Mouse (Mus musculus): ENCODE measurements around the gene Tmem141. TPM values are rescaled to one million over a fixed set of nuclear protein-coding genes. Genes with fewer than 3 reads are reported as not detected.
A peak's percentile ranks its signal among the peaks of the same experiment; 100 is the strongest.

Tmem141 gene
- total RNA-seq, 1 experiment from 2014 or later = 33.1 TPM

DNA sequence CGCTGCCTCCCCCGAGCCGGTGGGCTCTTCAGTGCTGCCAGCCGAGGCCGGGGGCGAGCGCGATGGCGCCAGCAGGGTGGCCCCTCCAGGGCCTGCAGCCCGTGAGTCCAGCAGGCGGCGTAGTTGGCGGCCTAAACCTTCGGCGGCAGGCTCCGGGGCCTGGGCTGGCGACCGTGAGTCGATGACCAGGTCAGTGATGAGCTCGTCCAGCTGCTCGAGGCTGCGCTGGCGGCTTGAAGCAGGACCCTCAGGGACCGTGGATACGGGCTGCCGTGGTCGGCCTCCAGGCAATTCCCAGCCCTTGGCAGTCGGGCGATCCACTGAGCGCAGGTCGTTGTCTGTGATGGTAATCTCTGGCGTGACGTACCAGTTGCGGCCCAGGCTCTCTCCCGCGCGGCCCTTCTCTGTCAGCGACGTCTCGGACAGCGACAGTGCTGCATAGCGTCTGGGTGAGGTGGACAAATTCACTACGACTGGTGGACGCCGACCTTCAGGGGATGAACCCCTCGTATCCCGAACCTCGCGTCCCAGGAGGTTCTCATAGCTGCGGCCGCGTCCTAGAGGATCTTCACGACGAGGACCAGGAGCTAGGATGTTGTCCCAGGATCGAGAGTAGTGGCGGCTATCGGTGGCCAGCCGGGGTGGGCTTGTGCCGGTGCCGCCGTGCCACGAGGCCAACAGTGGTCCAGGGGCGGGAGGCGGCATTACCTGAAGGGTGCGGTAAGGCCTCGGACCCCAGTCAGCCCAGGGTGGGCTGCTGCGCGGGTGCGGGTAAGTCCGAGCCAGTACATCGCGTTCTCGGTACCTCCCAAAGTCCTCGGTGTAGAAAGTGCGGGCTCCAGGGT, 43.6 kb downstream of the Tmem141 start:
- peak; percentile 50 for DNase-seq

DNA sequence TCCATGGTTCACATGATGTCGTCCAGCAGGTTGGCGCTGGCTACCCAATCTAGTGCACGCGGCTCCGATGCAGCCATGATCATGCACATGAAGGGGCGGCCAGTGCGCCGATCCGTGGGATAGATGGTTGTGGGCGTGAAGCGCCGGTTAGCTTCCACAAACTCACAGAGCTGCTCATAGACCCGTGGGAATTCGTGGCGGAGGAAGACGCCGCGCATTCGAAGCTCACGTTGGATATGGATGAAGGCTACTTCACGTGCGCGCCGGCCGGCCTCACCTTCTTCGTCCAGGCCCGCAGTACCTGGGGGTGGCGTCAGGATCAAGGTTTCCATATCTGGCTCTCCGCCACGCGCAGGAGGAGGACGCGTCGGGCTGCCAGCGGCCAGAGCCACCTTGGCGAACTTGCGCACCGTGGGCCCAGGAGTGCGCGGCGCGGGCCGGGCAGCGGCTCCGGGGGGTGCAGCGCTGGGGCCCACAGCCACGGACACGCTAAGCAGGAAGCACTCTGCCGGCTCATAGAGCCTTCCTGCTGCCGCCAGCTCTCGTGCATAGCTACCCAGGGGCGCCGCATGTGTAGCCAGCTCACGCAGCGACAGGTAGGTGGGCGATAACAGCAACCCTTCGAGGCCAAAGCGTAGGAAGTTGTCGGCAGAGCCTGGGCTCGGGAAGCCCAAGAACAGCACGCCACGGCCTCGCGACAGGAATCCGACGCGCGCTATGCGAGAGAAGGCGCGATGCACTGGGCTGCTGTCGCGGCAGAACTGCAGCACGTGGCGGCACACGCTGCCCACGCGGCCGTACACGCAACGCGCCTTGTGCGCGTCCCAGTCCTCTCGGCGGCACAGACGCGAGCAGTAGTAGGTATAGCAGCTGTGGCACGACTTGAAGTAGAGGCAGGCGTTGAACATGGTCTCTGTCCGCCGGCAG, 44.6 kb downstream of the Tmem141 start:
- peak; percentile 6 for DNase-seq

DNA sequence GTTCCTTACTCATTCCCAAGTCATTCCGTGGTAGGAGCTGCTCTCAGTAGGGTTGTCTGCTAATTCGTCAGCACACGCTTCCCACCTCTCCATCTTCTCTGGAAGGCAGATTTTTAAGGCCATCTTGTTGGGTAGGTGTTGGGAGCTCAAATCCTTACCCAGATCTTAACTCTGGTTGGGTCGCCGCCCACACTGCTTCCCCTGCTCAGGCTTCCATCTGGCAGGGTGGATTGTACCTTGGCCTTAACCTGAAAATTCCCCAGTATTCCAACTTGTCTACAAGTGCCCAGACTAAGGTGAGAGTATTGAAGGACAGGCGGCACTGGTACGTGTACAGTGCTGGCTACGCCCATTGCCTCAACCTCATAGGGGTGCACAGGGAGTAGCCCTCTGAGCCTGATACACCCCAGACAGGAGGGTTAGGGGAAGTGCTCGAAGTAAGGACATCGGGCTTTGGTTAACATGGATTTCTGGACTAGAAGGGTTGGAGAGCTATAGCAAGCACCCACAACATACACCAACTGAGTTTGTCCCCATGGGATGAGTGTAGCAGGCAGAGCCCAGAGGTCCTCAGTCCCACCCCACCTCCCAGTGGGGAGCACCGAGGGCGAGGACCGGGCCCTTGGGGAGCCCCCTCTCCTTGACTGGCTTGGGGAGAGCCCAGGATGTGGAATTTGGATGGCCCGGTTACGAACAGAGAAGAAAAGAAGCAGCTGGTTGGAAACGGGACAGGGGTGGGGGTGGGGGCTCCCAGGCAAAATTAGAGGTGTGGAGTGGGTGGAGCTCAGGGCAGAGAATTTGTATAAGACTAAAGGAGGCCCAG, 45.6 kb downstream of the Tmem141 start:
- no peak for DNase-seq

DNA sequence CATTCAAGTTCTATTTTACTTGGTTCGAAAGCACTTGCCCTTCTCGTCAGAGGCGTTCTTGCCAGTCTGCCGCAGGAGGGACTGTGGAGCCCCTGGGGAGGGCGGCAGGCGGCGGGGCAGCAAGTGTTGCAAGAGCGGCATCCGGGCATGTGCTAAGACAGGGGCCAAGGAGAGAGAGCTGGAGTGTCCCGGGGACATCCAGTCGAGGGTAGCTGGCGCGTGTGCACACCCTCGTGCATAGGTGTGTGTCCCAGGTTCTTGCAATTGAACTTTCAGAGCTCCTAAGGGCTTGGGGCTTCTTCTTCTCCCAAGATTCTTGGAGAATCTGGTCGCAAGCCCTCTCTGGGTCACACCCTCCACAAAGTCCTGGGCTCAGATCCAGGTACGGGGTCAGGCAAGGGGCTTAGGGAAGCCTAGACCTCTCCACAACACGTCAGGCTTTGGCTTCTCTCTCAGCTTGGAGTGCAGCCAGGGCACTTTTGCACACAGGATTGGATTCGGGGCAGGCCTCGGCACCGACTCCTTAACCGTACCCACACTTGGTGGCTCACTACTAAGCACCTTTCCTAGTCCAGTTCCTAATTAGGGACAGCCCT, 46.3 kb downstream of the Tmem141 start:
- peak; percentile 78 for DNase-seq

DNA sequence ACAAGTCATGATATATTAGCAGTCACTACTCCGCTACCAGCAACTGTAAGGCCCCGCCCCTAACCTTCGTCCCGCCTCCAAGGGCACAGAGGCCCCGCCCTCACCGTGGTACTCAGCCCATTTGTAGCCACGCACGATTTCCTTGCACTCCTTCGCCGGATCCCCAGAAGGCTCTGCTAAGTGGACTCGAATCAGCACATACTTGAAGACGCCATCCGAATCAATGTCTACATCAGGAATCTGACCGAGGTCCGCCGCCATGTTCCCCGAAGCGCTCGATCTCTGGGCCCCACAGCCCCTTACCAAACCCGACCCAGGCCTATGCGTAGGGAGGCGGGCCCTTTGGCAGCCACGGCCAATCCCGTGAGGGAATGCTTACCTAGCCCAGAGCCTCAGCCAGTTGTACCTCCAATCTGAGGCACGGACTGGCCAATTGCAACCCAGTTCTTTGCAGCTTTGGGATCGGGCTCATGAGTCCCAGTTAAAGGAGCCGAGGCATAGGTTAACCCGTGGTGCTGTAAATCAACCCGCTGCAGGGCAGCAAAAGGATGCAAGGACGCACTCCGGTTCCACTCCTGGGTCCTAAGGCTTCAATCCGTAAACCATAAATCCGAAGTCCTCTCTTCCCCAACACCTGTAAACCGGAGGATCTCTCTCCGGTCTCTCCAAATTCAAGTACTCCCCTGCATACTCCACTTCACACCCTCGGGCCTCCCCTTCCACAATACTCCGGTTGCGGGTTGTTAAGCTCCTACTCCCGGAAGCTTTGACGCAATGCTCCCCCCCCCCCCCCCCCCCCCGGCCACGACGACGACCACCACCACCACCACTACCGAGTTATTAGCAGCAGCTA, 47.0 kb downstream of the Tmem141 start, which contains the start of the genes Mamdc4 and Phpt1:
Gene Mamdc4, minus strand, starts transcription at position 267 of the 853 bp plus-strand sequence.
Gene Phpt1, minus strand, starts transcription at position 646 of the 853 bp plus-strand sequence.
- DNase-seq = peak; percentile 97

DNA sequence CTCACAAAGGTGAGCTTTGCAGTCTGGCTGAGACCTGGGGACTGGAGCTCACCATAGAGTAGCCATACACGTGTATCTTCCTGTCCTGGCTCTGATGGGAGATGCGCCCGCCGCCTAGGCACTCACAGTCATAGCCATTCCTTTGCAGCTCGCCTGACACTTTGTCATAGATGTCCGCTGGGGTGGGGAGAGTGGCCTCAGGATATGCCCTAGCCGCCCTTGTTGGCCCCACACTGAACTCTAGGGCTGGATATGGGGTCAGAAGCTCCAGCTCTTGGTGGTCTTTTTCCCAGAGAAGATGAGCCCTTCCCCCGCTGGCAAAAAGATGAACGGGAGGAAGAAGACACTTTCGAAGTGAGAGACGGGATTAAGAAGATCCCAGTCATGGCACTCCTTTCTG, 47.7 kb downstream of the Tmem141 start:
- peak; percentile 44 for DNase-seq

DNA sequence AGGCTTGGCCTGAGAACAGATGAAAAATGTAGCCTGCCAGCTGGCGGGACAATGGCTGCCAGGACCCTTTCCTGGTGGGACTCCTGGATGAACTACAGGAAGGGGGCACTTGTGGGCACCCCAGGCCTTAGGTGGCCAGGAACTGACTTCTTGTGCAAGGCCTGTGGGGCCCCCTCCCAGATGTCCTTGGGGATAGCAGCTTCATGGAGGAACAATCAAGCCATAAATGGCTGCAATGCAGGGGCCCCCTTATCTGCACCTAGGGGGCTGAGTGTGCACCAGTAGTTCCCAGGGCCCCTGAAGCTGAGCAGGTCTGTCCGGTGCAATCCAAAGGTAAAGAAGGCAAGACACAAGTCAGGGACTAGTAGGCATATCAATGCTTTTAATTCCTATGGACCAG, 48.7 kb downstream of the Tmem141 start:
- no peak for DNase-seq

DNA sequence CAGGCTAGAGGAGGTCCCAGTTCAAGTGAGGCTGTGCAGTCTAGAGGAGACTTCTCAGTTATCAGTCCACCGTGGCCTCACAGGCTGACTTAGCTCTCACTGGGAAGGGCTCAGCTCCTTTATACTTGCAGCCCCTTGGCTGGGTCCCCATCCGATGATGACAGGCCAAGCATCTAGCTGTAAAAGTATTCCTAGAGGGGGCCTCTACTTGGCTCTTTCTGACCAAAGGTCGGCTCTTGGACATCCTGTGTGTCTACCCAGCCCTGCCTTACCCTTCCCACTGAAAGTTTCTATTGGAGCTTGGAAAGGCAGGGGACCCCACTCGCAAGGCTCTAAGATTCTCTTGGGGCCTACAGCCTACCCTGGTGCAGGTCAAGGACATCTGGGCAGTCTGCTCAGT, 50.6 kb downstream of the Tmem141 start:
- DNase-seq = no peak

Other genes with a start within 250 kb of the Tmem141 start
- gene Sapcd2, start 249.7 kb downstream of the Tmem141 start, total RNA-seq (2021) = 3.4 and 3.5 TPM in 2 replicates
- 7.6 and 9.5 TPM in 2 replicates for gene Entpd2, start 226.1 kb downstream of the Tmem141 start, total RNA-seq (2021)
- 77.2 and 90.9 TPM in 2 replicates for gene Npdc1, start 222.7 kb downstream of the Tmem141 start, total RNA-seq (2021)
- 4.7 TPM in 1 of 2 replicates, not detected in the other for gene Fut7, start 198.7 kb downstream of the Tmem141 start, total RNA-seq (2021)
- 29.3 and 30.1 TPM in 2 replicates for gene Abca2, start 193.3 kb downstream of the Tmem141 start, total RNA-seq (2021)
- gene Clic3, start 165.2 kb downstream of the Tmem141 start, total RNA-seq (2021) = 0.74 and 1.0 TPM in 2 replicates
- gene Paxx, start 160.9 kb downstream of the Tmem141 start, total RNA-seq (2021) = 36.2 and 42.6 TPM in 2 replicates
- 8.7 and 9.9 TPM in 2 replicates for gene Ptgds, start 152.0 kb downstream of the Tmem141 start, total RNA-seq (2021)
- gene Lcn12, start 128.1 kb downstream of the Tmem141 start, total RNA-seq (2021) = not detected in 2 replicates
- gene Fbxw5, start 121.3 kb downstream of the Tmem141 start, total RNA-seq (2021) = 79.3 and 81.4 TPM in 2 replicates
- gene C8g, start 120.3 kb downstream of the Tmem141 start, total RNA-seq (2021) = 4.4 and 36.5 TPM in 2 replicates
- 21.8 and 24.4 TPM in 2 replicates for gene Traf2, start 75.1 kb downstream of the Tmem141 start, total RNA-seq (2021)
- 312 and 335 TPM in 2 replicates for gene Edf1, start 64.2 kb downstream of the Tmem141 start, total RNA-seq (2021)
- gene Mamdc4, start 47.2 kb downstream of the Tmem141 start, total RNA-seq (2021) = 4.7 and 5.0 TPM in 2 replicates
- 56.6 and 58.1 TPM in 2 replicates for gene Phpt1, start 46.8 kb downstream of the Tmem141 start, total RNA-seq (2021)
- 2.1 and 3.0 TPM in 2 replicates for gene Ajm1, start 40.2 kb downstream of the Tmem141 start, total RNA-seq (2021)
- gene Rabl6, start 13.5 kb downstream of the Tmem141 start, total RNA-seq (2021) = 72.7 and 87.8 TPM in 2 replicates
- not detected in 2 replicates for gene Ccdc183, start 4.3 kb downstream of the Tmem141 start, total RNA-seq (2021)
- gene Fcna, start 6.0 kb upstream of the Tmem141 start, total RNA-seq (2021) = 7.0 and 9.7 TPM in 2 replicates
- gene Lcn8, start 31.1 kb upstream of the Tmem141 start, total RNA-seq (2021) = not detected in 2 replicates
- gene Lcn5, start 35.9 kb upstream of the Tmem141 start, total RNA-seq (2021) = not detected in 2 replicates
- not detected in 2 replicates for gene Lcn6, start 54.8 kb upstream of the Tmem141 start, total RNA-seq (2021)
- not detected in 2 replicates for gene Lcn10, start 60.7 kb upstream of the Tmem141 start, total RNA-seq (2021)
- gene Obp2a, start 78.0 kb upstream of the Tmem141 start, total RNA-seq (2021) = 4.7 and 4.8 TPM in 2 replicates
- gene Bmyc, start 84.7 kb upstream of the Tmem141 start, total RNA-seq (2021) = 40.2 and 49.1 TPM in 2 replicates
- gene Obp2b, start 115.0 kb upstream of the Tmem141 start, total RNA-seq (2021) = not detected in 2 replicates
- not detected in 2 replicates for gene Lcn3, start 143.6 kb upstream of the Tmem141 start, total RNA-seq (2021)
- not detected in 2 replicates for gene Lcn11, start 155.0 kb upstream of the Tmem141 start, total RNA-seq (2021)
- not detected in 2 replicates for gene Gm13539, start 160.3 kb upstream of the Tmem141 start, total RNA-seq (2021)
- gene Glt6d1, start 193.8 kb upstream of the Tmem141 start, total RNA-seq (2021) = not detected in 2 replicates
- not detected in 2 replicates for gene Lcn9, start 201.1 kb upstream of the Tmem141 start, total RNA-seq (2021)
- not detected in 2 replicates for gene Sohlh1, start 225.2 kb upstream of the Tmem141 start, total RNA-seq (2021)
- 4.9 and 6.4 TPM in 2 replicates for gene Kcnt1, start 241.7 kb upstream of the Tmem141 start, total RNA-seq (2021)